Mouse (Mus musculus) CH12.LX (cell line): Measurements from ENCODE around the gene Sclt1. TPM values are rescaled to one million over a fixed set of nuclear protein-coding genes. Genes with fewer than 3 reads are reported as not detected.

Source experiments
- DNase-seq: peaks from one replicate; pipeline ENCODE4 v3.0.0-alpha.2; 2013; ENCODE audit errors: extremely low read depth
- H3K27ac ChIP-seq: 2 replicates; pipeline ENCODE4 v1.5.1; 2012; ENCODE audit warnings: low read depth, mild to moderate bottlenecking, control low read depth, moderate library complexity; ENCODE audit not compliant: insufficient read depth
- H3K27me3 ChIP-seq: replicated peaks from 2 replicates; pipeline ENCODE3; 2012; ENCODE audit warnings: inconsistent platforms
- H3K36me3 ChIP-seq, 2 experiments: replicated peaks in 1 of 2; 2 replicates each; pipeline versions ENCODE3 to v1.6.1; 2012; ENCODE audit warnings: inconsistent platforms in 1 of 2, low read length in 1 of 2, mild to moderate bottlenecking in 1 of 2, mixed read lengths in 1 of 2, moderate library complexity in 1 of 2; ENCODE audit not compliant: control insufficient read depth in 1 of 2, insufficient read depth in 1 of 2
- H3K4me1 ChIP-seq, 2 experiments: 2 replicates each; pipeline ENCODE4 v1.6.1; 2012; ENCODE audit warnings: inconsistent platforms in 1 of 2, moderate library complexity in 1 of 2; ENCODE audit not compliant: insufficient read depth in 2 of 2, control insufficient read depth in 1 of 2
- H3K4me2 ChIP-seq: 2 replicates; pipeline ENCODE4 v1.6.1; 2012; ENCODE audit warnings: low read depth, mild to moderate bottlenecking, control low read depth; ENCODE audit not compliant: poor library complexity, insufficient read depth, severe bottlenecking
- H3K4me3 ChIP-seq, 3 experiments: fragments of 150-350 bp in 1 of 3; sonication (generic) in 1 of 3; replicated peaks in 1 of 3; 2 replicates each; pipeline versions ENCODE3 to v1.5.1; 2011 to 2012; ENCODE audit warnings: low read depth in 2 of 3, low read length in 2 of 3, mild to moderate bottlenecking in 2 of 3, moderate library complexity in 2 of 3, control low read depth in 1 of 3, improper control_type of control experiment in 1 of 3, inconsistent platforms in 1 of 3, mixed read lengths in 1 of 3; ENCODE audit not compliant: poor library complexity in 1 of 3
- H3K79me2 ChIP-seq: replicated peaks from 2 replicates; pipeline ENCODE4 v1.6.1; 2012; ENCODE audit warnings: mild to moderate bottlenecking, moderate library complexity; ENCODE audit not compliant: control insufficient read depth, poor library complexity, insufficient read depth, severe bottlenecking; ENCODE audit errors: extremely low read depth
- H3K9ac ChIP-seq: 2 replicates; pipeline ENCODE4 v1.6.1; 2012; ENCODE audit warnings: low read depth, mild to moderate bottlenecking, control low read depth, moderate library complexity; ENCODE audit not compliant: insufficient read depth
- H3K9me3 ChIP-seq: replicated peaks from 2 replicates; pipeline ENCODE3; 2012; ENCODE audit warnings: low read length, inconsistent platforms, mixed read lengths
- CTCF ChIP-seq, 2 experiments: IDR thresholded peaks in 1 of 2; conservative IDR thresholded peaks in 1 of 2; 2 replicates each; pipeline ENCODE4 v1.5.1; 2011 to 2012; ENCODE audit warnings: low read depth in 2 of 2, low read length in 2 of 2, improper control_type of control experiment in 1 of 2, inconsistent platforms in 1 of 2, mild to moderate bottlenecking in 1 of 2, moderate library complexity in 1 of 2
- ELF1 ChIP-seq: IDR thresholded peaks from 2 replicates; pipeline ENCODE4 v1.6.1; 2014; ENCODE audit warnings: low read depth, mild to moderate bottlenecking, inconsistent platforms, low read length, improper control_type of control experiment
- EP300 ChIP-seq: IDR thresholded peaks from 2 replicates; pipeline ENCODE4 v1.6.1; 2011; ENCODE audit warnings: low read length, improper control_type of control experiment
- GABPA ChIP-seq: IDR thresholded peaks from 2 replicates; pipeline ENCODE4 v1.6.1; 2012; ENCODE audit warnings: low read depth, low read length, improper control_type of control experiment, inconsistent platforms; ENCODE audit not compliant: insufficient replicate concordance
- HCFC1 ChIP-seq: IDR thresholded peaks from 2 replicates; pipeline ENCODE4 v1.6.1; 2012; ENCODE audit warnings: low read depth, mild to moderate bottlenecking, inconsistent platforms, low read length, improper control_type of control experiment
- JUN ChIP-seq: IDR thresholded peaks from 2 replicates; pipeline ENCODE4 v1.6.1; 2011; ENCODE audit warnings: low read depth, mild to moderate bottlenecking, low read length, improper control_type of control experiment, moderate library complexity; ENCODE audit not compliant: insufficient read depth
- JUND ChIP-seq: conservative IDR thresholded peaks from 2 replicates; pipeline ENCODE4 v1.6.1; 2011; ENCODE audit warnings: low read depth, low read length, improper control_type of control experiment
- KAT2A ChIP-seq: IDR thresholded peaks from 2 replicates; pipeline ENCODE4 v1.6.1; 2012; ENCODE audit warnings: low read length, improper control_type of control experiment, inconsistent platforms; ENCODE audit not compliant: insufficient replicate concordance
- MAFK ChIP-seq: IDR thresholded peaks from 2 replicates; pipeline ENCODE4 v1.6.1; 2011; ENCODE audit warnings: low read length, improper control_type of control experiment; ENCODE audit not compliant: insufficient replicate concordance
- MAX ChIP-seq: IDR thresholded peaks from 2 replicates; pipeline ENCODE4 v1.6.1; 2011; ENCODE audit warnings: low read length, improper control_type of control experiment
- MEF2A ChIP-seq: IDR thresholded peaks from 2 replicates; pipeline ENCODE4 v1.6.1; 2014; ENCODE audit warnings: low read depth, mild to moderate bottlenecking, inconsistent platforms, low read length, improper control_type of control experiment, borderline replicate concordance
- NELFE ChIP-seq: IDR thresholded peaks from 2 replicates; pipeline ENCODE4 v1.6.1; 2011; ENCODE audit warnings: low read depth, low read length, improper control_type of control experiment
- NRF1 ChIP-seq: IDR thresholded peaks from 2 replicates; pipeline ENCODE4 v1.6.1; 2014; ENCODE audit warnings: low read depth, mild to moderate bottlenecking, inconsistent platforms, low read length, improper control_type of control experiment, moderate library complexity
- PAX5 ChIP-seq: IDR thresholded peaks from 2 replicates; pipeline ENCODE4 v1.6.1; 2012; ENCODE audit warnings: low read length, inconsistent platforms, mixed read lengths
- POLR2A ChIP-seq: IDR thresholded peaks from 2 replicates; pipeline ENCODE4 v1.6.1; 2011; ENCODE audit warnings: low read depth, mild to moderate bottlenecking, improper control_type of control experiment, low read length
- RCOR1 ChIP-seq: conservative IDR thresholded peaks from 2 replicates; pipeline ENCODE4 v1.6.1; 2012; ENCODE audit warnings: low read depth, mild to moderate bottlenecking, inconsistent platforms, low read length, improper control_type of control experiment
- SIN3A ChIP-seq: IDR thresholded peaks from 2 replicates; pipeline ENCODE4 v1.6.1; 2012; ENCODE audit warnings: low read length, improper control_type of control experiment, inconsistent platforms
- SMC3 ChIP-seq: IDR thresholded peaks from 2 replicates; pipeline ENCODE4 v1.6.1; 2011; ENCODE audit warnings: low read depth, low read length, improper control_type of control experiment
- UBTF ChIP-seq: IDR thresholded peaks from 2 replicates; pipeline ENCODE4 v1.6.1; 2012; ENCODE audit warnings: low read depth, mild to moderate bottlenecking, inconsistent platforms, low read length, improper control_type of control experiment, moderate library complexity
- ZMIZ1 ChIP-seq: IDR thresholded peaks from 2 replicates; pipeline ENCODE4 v1.6.1; 2012; ENCODE audit warnings: low read depth, mild to moderate bottlenecking, inconsistent platforms, low read length, improper control_type of control experiment
- dilution Hi-C: fragments of 300-500 bp; cut with MboI; formaldehyde crosslinking; loops from 2 replicates; pipeline ENCODE4 v1.14.3; 2020; ENCODE audit warnings: low sequenced_read_pairs; ENCODE audit not compliant: extremely low pct_unique_long_range_greater_than_20kb, extremely low pct_ligation_motif_present
- in situ Hi-C: fragments of 300-500 bp; cut with MboI; formaldehyde crosslinking; loops from 3 replicates; pipeline ENCODE4 v1.14.3; 2019; ENCODE audit warnings: low sequenced_read_pairs, low pct_ligation_motif_present, low pct_unique_long_range_greater_than_20kb, mixed read lengths
- polyA plus RNA-seq: library from polyadenylated mRNA; unstranded; fragments of >175 nt; gene quantifications from 2 replicates; pipeline ENCODE4 v1.2.1, GENCODE M21; 2012; ENCODE audit warnings: low read depth; ENCODE audit not compliant: insufficient read length
- total RNA-seq, 2 experiments: library from RNA; depleted of rRNA; stranded (reverse); fragments of 300-350 nt in 1 of 2; fragments of >200 nt in 1 of 2; gene quantifications; 2 replicates each; pipeline ENCODE4 v1.2.3; 2012 to 2014

The Sclt1 gene
- total and polyA plus RNA-seq, 3 experiments: 5.3 to 7.4 (median 6.5) TPM

DNA sequence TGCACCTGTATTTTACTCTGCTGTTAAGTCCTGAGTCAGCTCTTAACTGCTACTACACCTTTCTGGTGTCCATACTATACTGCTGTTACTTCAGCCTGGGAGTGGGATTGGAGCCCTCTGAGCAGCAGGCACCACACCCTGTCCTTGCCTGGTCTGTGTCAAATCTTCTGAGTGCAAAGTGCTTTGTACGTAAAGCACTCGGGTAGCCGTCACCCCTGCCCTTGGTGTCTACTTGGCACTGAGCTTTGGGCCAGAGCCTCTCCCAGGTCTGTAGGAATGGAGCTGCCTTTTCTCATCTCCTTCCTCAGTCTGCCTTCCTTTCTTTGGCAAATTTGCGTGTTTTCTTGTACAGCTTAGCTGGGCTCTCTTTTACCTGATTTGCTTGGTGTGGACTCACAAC, 152.3 kb downstream of the Sclt1 start:
- in situ Hi-C loops: no loop called here
- TF ChIP-seq UBTF (no peak), ZMIZ1 (no peak), KAT2A (no peak), NRF1 (no peak), HCFC1 (no peak), CTCF (conservative IDR thresholded peaks at IDR 0.05 in 1 of 2, IDR thresholded peaks at IDR 0.05 in 1 of 2; ENCODE audit: low read depth in 2 of 2, low read length in 2 of 2) (no peak), POLR2A (no peak)
- peaks cover 56 to 91% of the 10 kb centered on the region in 2 experiments for H3K36me3 ChIP-seq
- no peaks in the 10 kb centered on the region for H3K27me3 ChIP-seq
- no peak overlapping the region for H3K9ac ChIP-seq
- peaks cover 10% of the 10 kb centered on the region; the same call in 1 of the 2 replicates for H3K79me2 ChIP-seq
- dilution Hi-C loops: no loop called here
- H3K4me1 ChIP-seq: peaks cover 0 to 18% of the 10 kb centered on the region in 2 experiments; a peak in 2 of 4 replicates
- H3K27ac ChIP-seq: no peak overlapping the region
- no peak overlapping the region for H3K4me3 ChIP-seq
- no peak for DNase-seq
- H3K4me2 ChIP-seq: no peak overlapping the region
- no peaks in the 10 kb centered on the region for H3K9me3 ChIP-seq

DNA sequence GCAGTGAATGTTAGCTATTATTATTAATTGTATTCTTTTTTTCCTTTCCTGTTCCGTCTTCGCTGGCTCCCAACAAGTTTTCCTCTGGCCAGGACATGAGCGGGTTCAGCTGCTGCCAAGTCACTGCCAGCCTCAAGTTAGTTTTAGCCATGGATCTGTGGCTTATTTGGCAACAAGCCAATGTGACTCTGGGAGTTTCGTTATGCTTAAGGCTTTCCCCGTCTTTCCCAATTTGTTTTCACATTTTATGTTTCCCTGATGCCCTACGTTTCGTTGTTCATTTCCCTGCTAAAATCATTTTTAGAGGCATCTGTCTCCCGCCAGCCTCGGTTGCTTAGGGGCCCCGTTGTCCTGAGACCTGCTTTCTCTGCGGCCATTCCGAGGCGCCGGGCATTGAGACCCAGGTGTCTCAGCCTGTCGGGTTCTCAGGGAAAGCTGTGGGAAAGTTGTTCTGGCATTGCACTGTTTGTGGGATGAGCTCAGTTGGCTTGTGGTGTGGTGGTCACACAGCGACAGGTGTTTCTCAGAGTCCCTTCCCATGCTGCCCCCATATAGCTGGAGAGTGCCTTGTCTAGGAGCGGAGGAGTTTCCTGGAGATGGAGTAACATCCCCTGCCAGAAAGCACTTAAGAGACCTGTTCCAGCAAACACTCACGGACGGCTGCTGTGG, 152.9 kb downstream of the Sclt1 start:
- no peak for DNase-seq
- in situ Hi-C loops: no loop called here
- Histone ChIP-seq H3K9me3 (no peaks in the 10 kb centered on the region), H3K9ac (no peak overlapping the region), H3K36me3 (peaks cover 51 to 87% of the 10 kb centered on the region in 2 experiments)
- no peak for TF ChIP-seq MAX
- no peak for TF ChIP-seq POLR2A
- no peak for TF ChIP-seq JUN
- TF ChIP-seq MAFK: no peak
- no peak for TF ChIP-seq RCOR1
- TF ChIP-seq NELFE: no peak
- no peak for TF ChIP-seq JUND
- TF ChIP-seq SIN3A: no peak
- TF ChIP-seq SMC3: no peak
- TF ChIP-seq GABPA: no peak
- no peak for TF ChIP-seq ZMIZ1
- TF ChIP-seq NRF1: no peak
- no peak for TF ChIP-seq PAX5
- no peak for TF ChIP-seq KAT2A
- TF ChIP-seq MEF2A: no peak
- no peak for TF ChIP-seq EP300
- TF ChIP-seq ELF1: no peak
- TF ChIP-seq, all 38 proteins: peak for 0
- Histone ChIP-seq H3K4me2 (no peak overlapping the region), H3K79me2 (peaks cover 10% of the 10 kb centered on the region), H3K27me3 (no peaks in the 10 kb centered on the region), H3K27ac (no peak overlapping the region), H3K4me1 (peaks cover 0 to 19% of the 10 kb centered on the region in 2 experiments; a peak in 2 of 4 replicates), H3K4me3 (no peak overlapping the region)
- dilution Hi-C loops: no loop called here
